Mouse (Mus musculus) hindbrain, postnatal 0 days (tissue): ENCODE data around the gene Sez6. TPM values are rescaled to one million over a fixed set of nuclear protein-coding genes. Genes with fewer than 3 reads are reported as not detected.

ENCODE experiments used
- ATAC-seq: fragments of 200-750 bp; cut with Nextera tagmentation; 2 replicates; pipeline ENCODE4 v1.8.0; 2017; ENCODE audit warnings: mild to moderate bottlenecking, moderate TSS enrichment, moderate library complexity
- DNase-seq: peaks from one replicate; pipeline ENCODE4 v3.0.0-alpha.2; 2015; ENCODE audit warnings: low spot score
- H3K27ac ChIP-seq: fragments of 300-500 bp; sonication (generic); 2 replicates; pipeline ENCODE4 v1.5.1; 2014; ENCODE audit warnings: mild to moderate bottlenecking
- H3K27me3 ChIP-seq: fragments of 300-500 bp; sonication (generic); 2 replicates; pipeline ENCODE4 v1.6.1; 2014; ENCODE audit warnings: low read length, mixed read lengths; ENCODE audit not compliant: insufficient read depth
- H3K36me3 ChIP-seq: fragments of 300-500 bp; sonication (generic); 2 replicates; pipeline ENCODE4 v1.6.1; 2014; ENCODE audit warnings: low read length, mixed read lengths; ENCODE audit not compliant: insufficient read depth
- H3K4me1 ChIP-seq: fragments of 300-500 bp; sonication (generic); 2 replicates; pipeline ENCODE4 v1.6.1; 2014; ENCODE audit warnings: antibody characterized with exemption, low read length, mixed read lengths; ENCODE audit not compliant: insufficient read depth
- H3K4me2 ChIP-seq: fragments of 300-500 bp; sonication (generic); 2 replicates; pipeline ENCODE4 v1.6.1; 2014; ENCODE audit warnings: low read depth, mild to moderate bottlenecking, low read length, moderate library complexity, mixed read lengths
- H3K4me3 ChIP-seq: fragments of 300-500 bp; sonication (generic); 2 replicates; pipeline ENCODE4 v1.5.1; 2014; ENCODE audit warnings: low read length
- H3K9ac ChIP-seq: fragments of 300-500 bp; sonication (generic); replicated peaks from 2 replicates; pipeline ENCODE4 v1.6.1; 2014; ENCODE audit warnings: mild to moderate bottlenecking, low read length, moderate library complexity, mixed read lengths
- H3K9me3 ChIP-seq: fragments of 300-500 bp; sonication (generic); 2 replicates; pipeline ENCODE4 v1.6.1; 2016; ENCODE audit warnings: low read length, mixed read lengths
- CTCF ChIP-seq: IDR thresholded peaks from 2 replicates; pipeline ENCODE4 v1.5.1; 2016; ENCODE audit warnings: antibody characterized with exemption, control low read depth, low read depth
- WGBS: fragments of 180-500 bp; shearing (Covaris S2); extraction: QIAGEN DNeasy Blood & Tissue Kit; methylation state at CpG from one replicate; pipeline ENCODE4 v1.1.7; 2014; 5-methylcytosine and 5-hydroxymethylcytosine counted together
- polyA plus RNA-seq: library from polyadenylated mRNA; unstranded; fragments of >200 nt; fragmentation: Nextera tagmentation; extraction: Ambion mirVana; gene quantifications from 2 replicates; pipeline ENCODE4 v1.2.1, GENCODE M21; 2015
- total RNA-seq: library from RNA; depleted of rRNA; stranded (reverse); fragments of >200 nt; gene quantifications from 2 replicates; pipeline ENCODE4 v1.2.3, GENCODE M21; 2014

Gene Sez6
- total and polyA plus RNA-seq, 2 experiments from 2014 or later, result 127 to 177 TPM

- Histone ChIP-seq H3K4me3 (no peak overlapping the region), H3K36me3 (no peaks in the 10 kb centered on the region), H3K9ac (no peak overlapping the region), H3K4me2 (no peak overlapping the region), H3K27me3 (no peaks in the 10 kb centered on the region), H3K27ac (no peak overlapping the region), H3K9me3 (no peaks in the 10 kb centered on the region), H3K4me1 (peaks cover 32% of the 10 kb centered on the region)
- 11% methylated on average over 4 of the region's 4 CpGs for WGBS
- no peak for TF ChIP-seq CTCF
- ATAC-seq, result no peak
- no peak for DNase-seq
Observed at GRCm38 (mm10) chr11:77937649-77938410, 7.2 kb downstream of the Sez6 start.

DNA sequence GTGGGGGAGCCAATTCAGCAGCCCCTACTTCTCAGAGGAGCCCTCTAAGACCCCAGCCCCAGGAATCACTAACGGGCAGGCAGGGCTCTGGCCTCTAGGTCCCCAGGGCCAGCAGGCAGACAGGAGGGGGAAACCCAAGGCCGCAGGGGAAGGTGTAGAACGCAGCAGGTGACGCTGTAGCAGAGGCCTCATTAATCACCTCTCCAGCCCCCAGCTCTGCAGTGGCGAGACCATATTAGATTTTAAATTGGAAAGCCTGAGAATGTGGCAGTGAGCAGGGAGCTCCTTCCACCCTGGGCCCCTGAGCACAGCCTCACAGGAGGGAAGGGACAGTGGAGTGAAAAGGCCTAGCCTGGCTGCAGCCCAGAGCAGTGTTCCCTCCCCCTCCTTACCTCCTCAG, 11.6 kb downstream of the Sez6 start:
- no peak for ATAC-seq
- H3K36me3 ChIP-seq, result no peaks in the 10 kb centered on the region
- H3K9me3 ChIP-seq, result no peaks in the 10 kb centered on the region
- no peak overlapping the region for H3K9ac ChIP-seq
- no peaks in the 10 kb centered on the region for H3K27me3 ChIP-seq
- WGBS, result 21% methylated on average over 5 of the region's 5 CpGs
- peak overlapping the region; percentile 41 for H3K27ac ChIP-seq
- no peak for TF ChIP-seq CTCF
- H3K4me3 ChIP-seq, result no peak overlapping the region
- DNase-seq, result no peak
- no peak overlapping the region for H3K4me2 ChIP-seq
- H3K4me1 ChIP-seq, result peaks cover under 1% of the 10 kb centered on the region; the same call in 1 of the 2 replicates

- Histone ChIP-seq H3K4me3 (no peak overlapping the region), H3K9me3 (no peaks in the 10 kb centered on the region), H3K4me1 (peaks cover 12% of the 10 kb centered on the region; the same call in 1 of the 2 replicates), H3K27me3 (no peaks in the 10 kb centered on the region), H3K27ac (peak overlapping the region; percentile 54; the same call in 1 of the 2 replicates), H3K9ac (no peak overlapping the region; the same call in 1 of the 2 replicates), H3K4me2 (peak overlapping the region; percentile 33), H3K36me3 (no peaks in the 10 kb centered on the region)
- ATAC-seq (peak; percentile 43; the same call in 1 of the 2 replicates), DNase-seq (peak; percentile 74)
- 12% methylated on average over 9 of the region's 9 CpGs for WGBS
- TF ChIP-seq CTCF, result no peak
Observed at GRCm38 (mm10) chr11:77947860-77948259, 17.3 kb downstream of the Sez6 start.

DNA sequence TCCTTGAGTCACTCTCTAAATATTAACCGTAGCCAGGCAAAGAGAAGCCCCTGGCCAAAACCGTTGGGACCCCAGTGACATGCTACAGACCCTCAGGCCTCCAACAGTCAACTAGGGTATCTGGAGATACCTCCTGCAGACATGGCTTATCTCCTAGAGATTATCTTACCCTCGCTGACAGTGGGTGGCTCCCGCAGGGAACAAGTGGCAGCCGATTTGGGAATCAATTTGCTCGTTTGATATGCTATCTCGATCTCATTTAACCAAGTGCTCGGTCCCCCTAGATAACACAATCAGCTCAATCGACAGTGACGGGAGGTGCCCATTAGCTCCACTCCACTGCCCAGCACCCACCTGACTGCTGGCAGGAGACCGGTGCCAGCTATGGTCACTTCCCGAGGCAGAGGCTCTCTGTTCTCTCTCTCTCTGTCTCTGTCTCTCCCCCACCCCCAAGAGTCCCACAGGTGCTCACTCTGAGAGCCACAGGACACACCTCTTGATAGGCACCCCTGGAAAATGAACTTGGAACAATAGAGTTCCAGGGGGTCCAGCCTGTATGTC, 19.6 kb downstream of the Sez6 start:
- 33% methylated on average over 12 of the region's 12 CpGs for WGBS
- H3K36me3 ChIP-seq, result no peaks in the 10 kb centered on the region
- TF ChIP-seq CTCF, result no peak
- peak overlapping the region; percentile 32; the same call in 1 of the 2 replicates for H3K27ac ChIP-seq
- ATAC-seq, result peak; percentile 13; the same call in 1 of the 2 replicates
- H3K9me3 ChIP-seq, result no peaks in the 10 kb centered on the region
- H3K4me3 ChIP-seq, result no peak overlapping the region
- H3K4me1 ChIP-seq, result peaks cover 12% of the 10 kb centered on the region; the same call in 1 of the 2 replicates
- H3K9ac ChIP-seq, result no peak overlapping the region
- no peak overlapping the region for H3K4me2 ChIP-seq
- DNase-seq, result no peak
- no peaks in the 10 kb centered on the region for H3K27me3 ChIP-seq

DNA sequence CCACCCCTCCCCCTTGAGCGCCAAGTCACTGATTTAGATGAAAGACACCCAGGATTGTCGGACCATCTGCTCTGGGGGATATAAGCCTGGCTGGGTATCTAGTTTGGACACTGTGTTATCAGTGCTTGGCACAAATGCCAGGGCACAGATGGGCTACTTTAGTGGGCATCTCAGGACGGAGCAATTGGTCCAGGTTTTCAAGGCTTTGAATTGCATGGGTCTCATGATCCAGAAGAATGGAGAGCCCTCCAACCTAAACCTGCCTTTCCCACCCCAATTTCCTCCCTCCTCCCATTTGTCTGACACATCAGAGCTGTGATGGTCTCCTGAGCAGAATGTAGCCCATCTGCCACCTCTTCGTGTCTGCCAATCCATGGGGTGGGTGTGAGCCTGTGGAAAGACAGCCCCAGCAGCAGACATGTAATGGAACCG, 20.2 kb downstream of the Sez6 start:
- Histone ChIP-seq H3K27me3 (no peaks in the 10 kb centered on the region), H3K9ac (no peak overlapping the region), H3K9me3 (no peaks in the 10 kb centered on the region), H3K27ac (peak overlapping the region; percentile 32; the same call in 1 of the 2 replicates), H3K4me3 (no peak overlapping the region), H3K4me2 (no peak overlapping the region), H3K4me1 (peaks cover 12% of the 10 kb centered on the region; the same call in 1 of the 2 replicates), H3K36me3 (no peaks in the 10 kb centered on the region)
- WGBS, result 37% methylated on average over 5 of the region's 5 CpGs
- ATAC-seq, result peak; percentile 84
- peak; percentile 82 for DNase-seq
- TF ChIP-seq CTCF, result no peak

GRCm38 (mm10) chr11:77953671-77954070, 23.1 kb downstream of the Sez6 start:
- no peak overlapping the region for H3K4me2 ChIP-seq

More at GRCm38 (mm10) chr11:77953671-77954070, 23.1 kb downstream of the Sez6 start:
- no peak overlapping the region for H3K9ac ChIP-seq
- H3K4me3 ChIP-seq, result no peak overlapping the region
- TF ChIP-seq CTCF, result peak; percentile 66
- no peaks in the 10 kb centered on the region for H3K4me1 ChIP-seq
- no peaks in the 10 kb centered on the region for H3K27me3 ChIP-seq
- DNase-seq (no peak), ATAC-seq (no peak)
- no peaks in the 10 kb centered on the region for H3K9me3 ChIP-seq
- 49% methylated on average over 9 of the region's 9 CpGs for WGBS
- H3K36me3 ChIP-seq, result no peaks in the 10 kb centered on the region
- no peak overlapping the region for H3K27ac ChIP-seq
